Mouse (Mus musculus) liver, adult (tissue): ENCODE results near the gene Ccdc61.

Experiments used
- GATA4 ChIP-seq: IDR thresholded peaks from 2 replicates; pipeline ENCODE4 v1.6.1; 2014; ENCODE audit warnings: mild to moderate bottlenecking, low read length; ENCODE audit not compliant: insufficient replicate concordance

The Ccdc61 gene

DNA sequence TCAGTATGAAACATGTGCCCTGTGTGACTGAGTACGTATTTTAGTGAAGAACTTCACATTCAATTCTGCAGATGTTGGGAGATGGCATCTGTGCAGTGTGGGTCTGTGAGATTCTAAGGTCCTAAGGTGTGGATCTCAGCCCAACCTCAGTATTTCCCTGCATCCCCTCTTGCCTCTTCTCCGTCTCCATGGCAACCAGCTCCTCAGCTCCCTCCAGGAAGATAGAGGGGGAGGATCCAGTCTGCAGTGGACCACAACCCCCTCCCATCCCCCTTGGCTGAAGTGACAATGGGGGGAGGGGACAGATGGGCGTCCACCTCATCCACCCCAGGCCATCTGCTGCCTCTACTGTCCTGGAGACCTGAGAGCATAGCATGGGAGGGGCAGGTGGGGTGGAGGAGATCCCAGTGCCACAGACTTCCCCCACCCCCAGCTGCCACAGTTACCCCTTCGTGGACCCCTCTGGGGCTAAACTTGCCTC, 13.5 kb upstream of the Ccdc61 start:
- TF ChIP-seq GATA4 = no peak

GRCm38 (mm10) chr7:18923267-18923666, 13.1 kb upstream of the Ccdc61 start:
- TF ChIP-seq GATA4 = no peak

DNA sequence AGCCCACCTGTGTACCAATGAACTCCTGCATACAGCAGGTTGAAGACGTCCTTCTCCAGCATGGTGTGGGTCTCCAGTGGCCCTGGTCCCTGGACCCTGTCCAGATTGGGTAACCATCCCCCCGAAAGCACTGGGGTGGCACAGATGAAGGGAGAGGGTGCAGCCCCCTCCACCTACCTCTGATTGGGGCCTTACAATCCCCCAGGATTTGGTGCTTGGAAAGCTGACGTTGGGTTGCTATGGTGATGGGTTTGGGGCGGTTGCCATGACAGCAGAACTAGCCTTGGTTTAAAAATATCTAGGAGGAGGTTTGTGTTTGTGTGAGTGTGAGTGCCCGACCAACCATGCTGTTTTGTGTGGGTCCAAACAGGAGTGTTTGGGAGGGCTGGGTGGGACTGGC, 12.6 kb upstream of the Ccdc61 start:
- no peak for TF ChIP-seq GATA4

DNA sequence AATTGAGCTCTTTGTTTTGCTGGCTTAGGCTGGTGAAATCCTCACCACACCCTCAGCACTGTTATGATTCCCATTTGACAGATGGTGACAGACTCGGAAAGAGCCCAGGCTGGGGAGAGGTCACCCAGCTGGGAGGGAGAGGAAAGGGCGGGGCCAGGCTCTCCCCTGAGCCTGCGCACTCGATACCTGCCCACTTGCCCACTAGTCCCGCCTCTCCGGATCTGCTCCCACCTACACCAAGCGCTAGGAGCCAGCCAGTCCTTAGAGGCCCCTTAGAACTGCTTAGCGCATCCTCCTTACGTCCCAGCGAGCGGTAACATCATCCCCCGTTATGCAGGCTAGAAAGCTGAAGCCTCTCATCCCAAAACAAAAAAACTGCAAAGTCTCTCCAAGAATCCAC, 10.9 kb upstream of the Ccdc61 start:
- no peak for TF ChIP-seq GATA4

- no peak for TF ChIP-seq GATA4
Measured at GRCm38 (mm10) chr7:18917931-18918330, 7.7 kb upstream of the Ccdc61 start.

- no peak for TF ChIP-seq GATA4
Measured at GRCm38 (mm10) chr7:18916254-18916653, 6.0 kb upstream of the Ccdc61 start.

GRCm38 (mm10) chr7:18909797-18910196, 418 bp downstream of the Ccdc61 start:
- no peak for TF ChIP-seq GATA4

- TF ChIP-seq GATA4 = no peak
Measured at GRCm38 (mm10) chr7:18904971-18905370, 5.2 kb downstream of the Ccdc61 start.

DNA sequence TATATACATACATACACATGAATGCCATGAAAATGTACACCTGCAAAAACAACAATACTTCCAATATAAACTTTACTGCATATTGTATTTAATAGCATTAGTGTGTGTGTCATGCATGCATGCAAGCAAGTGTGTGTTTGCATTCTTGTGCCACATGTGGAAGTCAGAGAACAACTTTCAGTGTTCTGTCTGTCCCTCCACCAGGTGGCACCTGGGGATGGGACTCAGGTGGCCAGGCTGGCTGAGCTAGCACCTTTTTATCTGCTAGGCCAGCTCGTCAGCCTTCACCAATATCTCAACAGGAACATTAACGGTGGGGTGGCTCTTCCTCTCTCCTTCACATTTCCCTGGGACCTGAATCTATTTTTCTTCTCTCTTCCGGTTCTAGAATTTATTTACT, 7.7 kb downstream of the Ccdc61 start:
- TF ChIP-seq GATA4 = no peak

- TF ChIP-seq GATA4 = no peak
Measured at GRCm38 (mm10) chr7:18900513-18900912, 9.7 kb downstream of the Ccdc61 start.

- no peak for TF ChIP-seq GATA4
Measured at GRCm38 (mm10) chr7:18896536-18896935, 13.7 kb downstream of the Ccdc61 start.

DNA sequence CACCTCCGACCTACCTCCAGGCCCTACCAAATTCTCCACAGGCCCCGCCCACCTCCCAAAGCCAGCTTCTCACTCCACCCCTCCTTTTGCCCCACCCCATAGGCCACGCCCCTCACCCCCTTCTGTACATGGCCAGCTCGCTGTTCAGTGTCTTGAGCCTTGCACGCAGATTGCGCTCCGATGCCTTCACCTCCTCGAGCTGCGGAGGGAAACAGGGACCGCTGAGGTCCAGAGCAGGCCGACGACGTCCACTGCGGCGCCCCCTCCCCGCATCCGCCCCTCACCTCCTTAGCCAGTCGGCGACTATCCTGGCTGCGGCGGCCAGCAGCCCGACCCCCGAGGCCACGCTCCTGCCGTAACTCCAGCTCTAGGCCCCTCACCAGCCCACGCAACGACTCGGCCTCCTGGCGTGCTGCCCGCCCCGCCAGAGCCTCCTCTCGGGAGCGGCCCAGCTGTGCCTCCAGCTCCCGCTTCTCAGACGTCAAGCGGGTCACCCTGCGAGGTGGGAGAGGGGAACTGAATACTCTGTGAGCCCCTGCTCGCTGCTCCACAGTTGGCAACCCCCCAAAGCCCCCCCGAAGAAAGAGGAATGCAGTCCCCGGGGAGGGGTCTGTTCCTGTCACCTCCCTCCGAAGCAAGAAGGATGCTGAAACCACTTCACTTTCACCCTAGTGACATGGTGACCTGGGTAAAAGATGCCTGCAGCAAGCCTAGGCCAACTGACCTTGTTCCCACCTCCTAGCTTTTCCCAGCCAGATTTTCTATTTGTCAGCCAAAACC, 16.4 kb downstream of the Ccdc61 start:
- no peak for TF ChIP-seq GATA4

- no peak for TF ChIP-seq GATA4
Measured at GRCm38 (mm10) chr7:18893009-18893408, 17.2 kb downstream of the Ccdc61 start.

- TF ChIP-seq GATA4 = no peak
Measured at GRCm38 (mm10) chr7:18891872-18892599, 18.2 kb downstream of the Ccdc61 start.

DNA sequence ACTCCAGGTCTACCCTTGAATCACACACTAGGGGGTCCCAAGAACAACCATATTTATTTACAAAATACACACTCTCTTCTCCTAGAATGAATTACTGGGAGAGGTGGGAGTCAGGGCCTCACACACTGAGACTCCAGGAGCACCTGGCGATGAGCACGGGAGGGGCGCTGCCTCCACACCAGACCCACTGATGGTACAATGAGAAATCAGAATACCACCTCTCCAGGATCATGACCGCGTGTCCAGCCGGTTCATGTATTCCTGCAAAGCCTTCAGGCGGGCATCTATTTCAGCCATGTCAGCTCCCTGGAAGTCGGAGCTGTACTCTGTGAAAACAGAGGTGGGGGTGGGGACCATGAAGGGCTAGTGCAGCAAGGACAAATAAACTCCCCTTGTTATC, 19.4 kb downstream of the Ccdc61 start:
- no peak for TF ChIP-seq GATA4

GRCm38 (mm10) chr7:18886963-18887362, 23.3 kb downstream of the Ccdc61 start:
- no peak for TF ChIP-seq GATA4
